Mouse (Mus musculus): ENCODE results near the gene Fam163a.
"Not testable (repeated sequence)": the region's sequence is repeated elsewhere in the genome, so short reads cannot be mapped to it uniquely, and the experiment has no call there.

Fam163a gene

GRCm38 (mm10) chr1:156204656-156205131 is at the start of gene Fam163a:
Gene Fam163a, minus strand, starts transcription at chr1:156205026.
- no peak for DNase-seq (ENCODE audit: low spot score in 2 of 2)

GRCm38 (mm10) chr1:156251096-156251495 is 46.3 kb upstream of the Fam163a start:
- not testable (repeated sequence) for DNase-seq (ENCODE audit: low spot score in 2 of 2)

GRCm38 (mm10) chr1:156247893-156248292 is 43.1 kb upstream of the Fam163a start:
- DNase-seq (ENCODE audit: low spot score in 2 of 2): no peak

- DNase-seq (ENCODE audit: low spot score in 2 of 2): peak; percentile 54 to 73
Observed at GRCm38 (mm10) chr1:156241713-156242348, 37.0 kb upstream of the Fam163a start.

GRCm38 (mm10) chr1:156241035-156241434 is 36.2 kb upstream of the Fam163a start:
- DNase-seq (ENCODE audit: low spot score in 2 of 2): peak in 1 of 2 experiments; percentile 32

- no peak for DNase-seq (ENCODE audit: low spot score in 2 of 2)
Observed at GRCm38 (mm10) chr1:156231122-156231521, 26.3 kb upstream of the Fam163a start.

GRCm38 (mm10) chr1:156230339-156231089 is 25.7 kb upstream of the Fam163a start:
- no peak for DNase-seq (ENCODE audit: low spot score in 2 of 2)

GRCm38 (mm10) chr1:156229448-156229847 is 24.6 kb upstream of the Fam163a start:
- DNase-seq (ENCODE audit: low spot score in 2 of 2): peak; percentile 56 to 75

- DNase-seq (ENCODE audit: low spot score in 2 of 2): no peak
Observed at GRCm38 (mm10) chr1:156228728-156229127, 23.9 kb upstream of the Fam163a start.

- no peak for DNase-seq (ENCODE audit: low spot score in 2 of 2)
Observed at GRCm38 (mm10) chr1:156226903-156227302, 22.1 kb upstream of the Fam163a start.

- peak in 1 of 2 experiments; percentile 49 for DNase-seq (ENCODE audit: low spot score in 2 of 2)
Observed at GRCm38 (mm10) chr1:156222205-156223000, 17.6 kb upstream of the Fam163a start.

GRCm38 (mm10) chr1:156221327-156221726 is 16.5 kb upstream of the Fam163a start:
- no peak for DNase-seq (ENCODE audit: low spot score in 2 of 2)

GRCm38 (mm10) chr1:156218573-156218972 is 13.7 kb upstream of the Fam163a start:
- DNase-seq (ENCODE audit: low spot score in 2 of 2): no peak

- DNase-seq (ENCODE audit: low spot score in 2 of 2): no peak
Observed at GRCm38 (mm10) chr1:156217941-156218340, 13.1 kb upstream of the Fam163a start.

GRCm38 (mm10) chr1:156217393-156217792 is 12.6 kb upstream of the Fam163a start:
- peak; percentile 67 to 71 for DNase-seq (ENCODE audit: low spot score in 2 of 2)

- DNase-seq (ENCODE audit: low spot score in 2 of 2): no peak
Observed at GRCm38 (mm10) chr1:156216249-156216648, 11.4 kb upstream of the Fam163a start.

GRCm38 (mm10) chr1:156214651-156215050 is 9.8 kb upstream of the Fam163a start:
- no peak for DNase-seq (ENCODE audit: low spot score in 2 of 2)

- no peak for DNase-seq (ENCODE audit: low spot score in 2 of 2)
Observed at GRCm38 (mm10) chr1:156212923-156213322, 8.1 kb upstream of the Fam163a start.

GRCm38 (mm10) chr1:156211809-156212317 is 7.0 kb upstream of the Fam163a start:
- DNase-seq (ENCODE audit: low spot score in 2 of 2): no peak

- DNase-seq (ENCODE audit: low spot score in 2 of 2): no peak
Observed at GRCm38 (mm10) chr1:156205164-156205563, 338 bp upstream of the Fam163a start.

- DNase-seq (ENCODE audit: low spot score in 2 of 2): no peak
Observed at GRCm38 (mm10) chr1:156203961-156204655, 718 bp downstream of the Fam163a start.

Measured in spleen, postnatal 4 days (tissue).